Mouse (Mus musculus) lung, postnatal 0 days (tissue): Measurements from ENCODE around the gene Palm2.
"Not testable (repeated sequence)": the region's sequence is repeated elsewhere in the genome, so short reads cannot be mapped to it uniquely, and the experiment has no call there.

ENCODE experiments used
- CTCF ChIP-seq: IDR thresholded peaks from 2 replicates; pipeline ENCODE4 v1.5.1; 2016; ENCODE audit warnings: antibody characterized with exemption, mild to moderate bottlenecking
- EP300 ChIP-seq: IDR thresholded peaks from 2 replicates; pipeline ENCODE4 v1.6.1; 2016; ENCODE audit warnings: antibody characterized with exemption, mild to moderate bottlenecking, control low read depth

GRCm38 (mm10) chr4:57412385-57412784 is 21.7 kb upstream of the Palm2 start:
- TF ChIP-seq CTCF, EP300: not testable (repeated sequence)
